19 mouse cellular contexts compared by ENCODE assay signal in genomic region chr19:30553740-30554139, GRCm38 (mm10). TPM values are rescaled to one million over a fixed set of nuclear protein-coding genes. Genes with fewer than 3 reads are reported as not detected.
A peak's percentile ranks its signal among the peaks of the same experiment; 100 is the strongest.
DNase-seq lines count a peak whose midpoint lies in the region; ATAC-seq and TF ChIP-seq lines count a peak whose summit lies in the region.
"Had no signal": no experiment of that assay in that cellular context is flagged by ENCODE, and none has a peak within 500 bp of the region (broad histone marks: within the 10 kb centered on the region; RNA-seq: fewer than 3 reads in every experiment).

No protein-coding gene starts in this region.

- no peak overlapping the region for H3K27ac ChIP-seq in hindbrain, embryonic 13.5 days
- H3K27ac ChIP-seq in hindbrain, embryonic 16.5 days (ENCODE audit: low read depth, low read length), result no peak overlapping the region
- H3K27ac ChIP-seq in midbrain, embryonic 11.5 days (ENCODE audit: low read depth, low read length), result no peak overlapping the region
- no peak overlapping the region for H3K27ac ChIP-seq in midbrain, embryonic 13.5 days
- H3K27ac ChIP-seq in midbrain, postnatal 0 days (ENCODE audit: low read depth, low read length), result no peak overlapping the region
- H3K27ac ChIP-seq: embryonic facial prominence, embryonic 12.5 days; liver, embryonic 12.5 days had no signal

- H3K27me3 ChIP-seq in hindbrain, embryonic 13.5 days, result peaks cover 41% of the 10 kb centered on the region
- H3K27me3 ChIP-seq in hindbrain, embryonic 16.5 days (replicated peaks; ENCODE audit: control insufficient read depth, insufficient read depth, low read length), result peaks cover 11% of the 10 kb centered on the region
- H3K27me3 ChIP-seq in midbrain, embryonic 11.5 days (ENCODE audit: control insufficient read depth, insufficient read depth, low read length), result peaks cover 13% of the 10 kb centered on the region
- H3K27me3 ChIP-seq in midbrain, embryonic 13.5 days, result peaks cover 38% of the 10 kb centered on the region
- peaks cover 8% of the 10 kb centered on the region for H3K27me3 ChIP-seq in midbrain, postnatal 0 days (ENCODE audit: insufficient read depth, low read length)

- peak; percentile 49 for TF ChIP-seq CTCF in midbrain, postnatal 0 days (IDR thresholded peaks at IDR 0.05)

- H3K9me3 ChIP-seq in hindbrain, embryonic 13.5 days, result no peaks in the 10 kb centered on the region
- H3K9me3 ChIP-seq in hindbrain, embryonic 16.5 days (ENCODE audit: control insufficient read depth, low read length), result no peaks in the 10 kb centered on the region
- no peaks in the 10 kb centered on the region for H3K9me3 ChIP-seq in midbrain, embryonic 11.5 days (ENCODE audit: control insufficient read depth, low read length)
- no peaks in the 10 kb centered on the region for H3K9me3 ChIP-seq in midbrain, embryonic 13.5 days
- H3K9me3 ChIP-seq in midbrain, postnatal 0 days (ENCODE audit: low read length), result no peaks in the 10 kb centered on the region
- H3K9me3 ChIP-seq: embryonic facial prominence, embryonic 12.5 days; heart, embryonic 12.5 days; liver, embryonic 12.5 days had no signal

- DNase-seq in midbrain, embryonic 11.5 days (ENCODE audit: low spot score, missing footprints), result peak; percentile 88
- peak; percentile 60 for DNase-seq in R1 (ENCODE audit: low read depth, low spot score)
- DNase-seq in midbrain, postnatal 0 days (ENCODE audit: low spot score), result no peak
- DNase-seq in frontal cortex, postnatal 10 days (ENCODE audit: low spot score in 2 of 2), result no peak
- DNase-seq: adrenal gland, adult 2 months; cerebellum, adult 9-10 months; gastrocnemius, postnatal 25 days; heart, postnatal 4 days; lung, postnatal 36 days; right cerebral cortex, postnatal 25 days; thymus, adult 18-20 months had no signal

- WGBS in hindbrain, embryonic 13.5 days, result 3% methylated on average over 4 of the region's 4 CpGs
- 8% methylated on average over 4 of the region's 4 CpGs for WGBS in hindbrain, embryonic 16.5 days
- WGBS in midbrain, embryonic 11.5 days, result 3% methylated on average over 4 of the region's 4 CpGs
- 4% methylated on average over 4 of the region's 4 CpGs for WGBS in midbrain, embryonic 13.5 days
- WGBS in midbrain, postnatal 0 days, result 8% methylated on average over 4 of the region's 4 CpGs

- H3K4me2 ChIP-seq in hindbrain, embryonic 13.5 days, result peak overlapping the region; percentile 54; the same call in 1 of the 2 replicates
- no peak overlapping the region for H3K4me2 ChIP-seq in hindbrain, embryonic 16.5 days (ENCODE audit: low read length)
- no peak overlapping the region; the same call in 1 of the 2 replicates for H3K4me2 ChIP-seq in midbrain, embryonic 11.5 days
- H3K4me2 ChIP-seq in midbrain, embryonic 13.5 days (replicated peaks), result no peak overlapping the region
- H3K4me2 ChIP-seq in midbrain, postnatal 0 days (ENCODE audit: low read depth, low read length, poor library complexity, severe bottlenecking), result no peak overlapping the region

- no peak overlapping the region for H3K9ac ChIP-seq in hindbrain, embryonic 13.5 days
- H3K9ac ChIP-seq in hindbrain, embryonic 16.5 days (ENCODE audit: low read depth, low read length), result no peak overlapping the region
- H3K9ac ChIP-seq in midbrain, embryonic 11.5 days (ENCODE audit: low read length), result no peak overlapping the region
- no peak overlapping the region for H3K9ac ChIP-seq in midbrain, embryonic 13.5 days (replicated peaks)
- no peak overlapping the region for H3K9ac ChIP-seq in midbrain, postnatal 0 days (replicated peaks; ENCODE audit: low read length, poor library complexity, severe bottlenecking)
- H3K9ac ChIP-seq: embryonic facial prominence, embryonic 12.5 days; liver, embryonic 12.5 days had no signal

- no peak for ATAC-seq in hindbrain, embryonic 13.5 days (ENCODE audit: low FRiP score)
- ATAC-seq in hindbrain, embryonic 16.5 days, result no peak
- ATAC-seq in midbrain, embryonic 11.5 days (ENCODE audit: low FRiP score), result 0 out of 2 replicates have a peak, but pooled peaks have one; percentile 15
- no peak for ATAC-seq in midbrain, embryonic 13.5 days
- ATAC-seq in midbrain, postnatal 0 days (ENCODE audit: low FRiP score), result no peak
- ATAC-seq: liver, embryonic 12.5 days had no signal

- peaks cover 22% of the 10 kb centered on the region for H3K4me1 ChIP-seq in hindbrain, embryonic 13.5 days (replicated peaks)
- H3K4me1 ChIP-seq in hindbrain, embryonic 16.5 days (ENCODE audit: control insufficient read depth, insufficient read depth, low read depth, low read length), result peaks cover 17% of the 10 kb centered on the region
- H3K4me1 ChIP-seq in midbrain, embryonic 11.5 days (ENCODE audit: control insufficient read depth, insufficient read depth, low read length), result peaks cover 11% of the 10 kb centered on the region
- peaks cover 24% of the 10 kb centered on the region for H3K4me1 ChIP-seq in midbrain, embryonic 13.5 days (replicated peaks)
- H3K4me1 ChIP-seq in midbrain, postnatal 0 days (ENCODE audit: insufficient read depth, low read length), result no peaks in the 10 kb centered on the region

- no peaks in the 10 kb centered on the region for H3K36me3 ChIP-seq in hindbrain, embryonic 13.5 days
- no peaks in the 10 kb centered on the region for H3K36me3 ChIP-seq in hindbrain, embryonic 16.5 days (ENCODE audit: control insufficient read depth, insufficient read depth, low read length)
- H3K36me3 ChIP-seq in midbrain, embryonic 11.5 days (ENCODE audit: control insufficient read depth, insufficient read depth, low read length), result no peaks in the 10 kb centered on the region
- H3K36me3 ChIP-seq in midbrain, embryonic 13.5 days, result no peaks in the 10 kb centered on the region
- no peaks in the 10 kb centered on the region for H3K36me3 ChIP-seq in midbrain, postnatal 0 days (ENCODE audit: insufficient read depth, low read length)
- H3K36me3 ChIP-seq: embryonic facial prominence, embryonic 12.5 days; heart, embryonic 12.5 days; liver, embryonic 12.5 days had no signal

- H3K4me3 ChIP-seq in hindbrain, embryonic 13.5 days, result no peak overlapping the region
- no peak overlapping the region for H3K4me3 ChIP-seq in hindbrain, embryonic 16.5 days (ENCODE audit: low read length)
- H3K4me3 ChIP-seq in midbrain, embryonic 11.5 days (ENCODE audit: low read depth, low read length), result no peak overlapping the region
- H3K4me3 ChIP-seq in midbrain, embryonic 13.5 days (replicated peaks), result no peak overlapping the region
- H3K4me3 ChIP-seq in midbrain, postnatal 0 days (ENCODE audit: low read depth, low read length), result no peak overlapping the region

RNA-seq across cellular contexts. Expression of gene Dkk1, which starts 4.3 kb away (rescaled TPM):
- polyA plus RNA-seq in hindbrain, embryonic 13.5 days (2015; fragmentation: Nextera tagmentation; extraction: Ambion mirVana), result 0.91 and 1.1 TPM in 2 replicates
- polyA plus RNA-seq in hindbrain, embryonic 16.5 days (2015; fragmentation: Nextera tagmentation; extraction: Ambion mirVana), result 0.78 and 1.5 TPM in 2 replicates
- 4.2 and 5.2 TPM in 2 replicates for polyA plus RNA-seq in midbrain, embryonic 11.5 days (2014; fragmentation: Nextera tagmentation; extraction: Ambion mirVana)
- 2.3 and 4.3 TPM in 2 replicates for polyA plus RNA-seq in midbrain, embryonic 13.5 days (2015; fragmentation: Nextera tagmentation; extraction: Ambion mirVana)
- total RNA-seq in midbrain, postnatal 0 days (2014; rRNA removed), result 0.33 and 1.3 TPM in 2 replicates
- 0.49 and 0.59 TPM in 2 replicates for polyA plus RNA-seq in midbrain, postnatal 0 days (2015; fragmentation: Nextera tagmentation; extraction: Ambion mirVana)
- total RNA-seq: adrenal gland, adult 2 months; gastrocnemius, postnatal 25 days; heart, postnatal 4 days; layer of hippocampus, postnatal 10 days; left cerebral cortex, postnatal 25 days had no signal
- polyA plus RNA-seq: adrenal gland, adult 2 months had no signal

Comparison
In these comparisons a context has a peak if more than half of its experiments do, and no peak if none do; other contexts are left out.
1. DNase-seq: peak in midbrain, embryonic 11.5 days (single experiment) and R1 (single experiment); none in midbrain, postnatal 0 days (single experiment) and frontal cortex, postnatal 10 days (0 of 2).